Mouse (Mus musculus): ENCODE measurements at regions not wholly inside any gene's neighbourhood (a gene's known extent, or its start where the extent isn't known, plus 50 kb on each side); places are given as distances from the start of the nearest gene placed in this dataset.

- DNase-seq: no peak
Measured at GRCm38 (mm10) chr8:35996330-35997077, 230.9 kb downstream of the Gm19410 start.

- DNase-seq: no peak
Measured at GRCm38 (mm10) chr8:35999584-35999983, 234.0 kb downstream of the Gm19410 start.

- DNase-seq: no peak
Measured at GRCm38 (mm10) chr8:36004387-36004786, 238.8 kb downstream of the Gm19410 start.

- no peak for DNase-seq
Measured at GRCm38 (mm10) chr8:36005536-36005935, 239.9 kb downstream of the Gm19410 start.

GRCm38 (mm10) chr8:36007724-36008123 is 242.1 kb downstream of the Gm19410 start:
- no peak for DNase-seq

GRCm38 (mm10) chr8:36009565-36009964 is 244.0 kb downstream of the Gm19410 start:
- DNase-seq: peak; percentile 48

GRCm38 (mm10) chr8:36010446-36011217 is 245.0 kb downstream of the Gm19410 start:
- DNase-seq: no peak

- no peak for DNase-seq
Measured at GRCm38 (mm10) chr8:36014862-36015261, 249.3 kb downstream of the Gm19410 start.

- no peak for DNase-seq
Measured at GRCm38 (mm10) chr8:36016321-36017114, 250.9 kb downstream of the Gm19410 start.

- no peak for DNase-seq
Measured at GRCm38 (mm10) chr8:36018993-36019753, 253.6 kb downstream of the Gm19410 start.

GRCm38 (mm10) chr8:36019895-36020294 is 254.3 kb downstream of the Gm19410 start:
- DNase-seq: no peak

GRCm38 (mm10) chr8:36027586-36027985 is 262.0 kb downstream of the Gm19410 start:
- no peak for DNase-seq

GRCm38 (mm10) chr8:36028121-36028955 is 262.7 kb downstream of the Gm19410 start:
- no peak for DNase-seq

- no peak for DNase-seq
Measured at GRCm38 (mm10) chr8:36029445-36029844, 263.9 kb downstream of the Gm19410 start.

GRCm38 (mm10) chr8:36030237-36030636 is 264.6 kb downstream of the Gm19410 start:
- no peak for DNase-seq

- DNase-seq: no peak
Measured at GRCm38 (mm10) chr8:36031966-36032719, 266.6 kb downstream of the Gm19410 start.

GRCm38 (mm10) chr8:36035339-36035738 is 269.7 kb downstream of the Gm19410 start:
- DNase-seq: no peak

GRCm38 (mm10) chr8:36036271-36036670 is 270.7 kb downstream of the Gm19410 start:
- DNase-seq: no peak

GRCm38 (mm10) chr8:36041222-36041864 is 275.8 kb downstream of the Gm19410 start:
- DNase-seq: no peak

- no peak for DNase-seq
Measured at GRCm38 (mm10) chr8:36042594-36042993, 277.0 kb downstream of the Gm19410 start.
